Mouse (Mus musculus) G1E (cell line): ENCODE results near the gene Rprd1b.

Source experiments
- CTCF ChIP-seq: IDR thresholded peaks from 2 replicates; pipeline ENCODE4 v1.5.1; 2012; ENCODE audit warnings: low read depth, low read length, inconsistent platforms, mixed read lengths
- GATA1 ChIP-seq: IDR thresholded peaks from 2 replicates; pipeline ENCODE4 v1.6.1; 2012; ENCODE audit warnings: borderline replicate concordance, low read length, inconsistent platforms, mixed read lengths
- POLR2AphosphoS5 ChIP-seq: IDR thresholded peaks from 2 replicates; pipeline ENCODE4 v1.6.1; 2012; ENCODE audit warnings: low read depth, low read length, inconsistent platforms; ENCODE audit not compliant: insufficient replicate concordance
- TAL1 ChIP-seq: conservative IDR thresholded peaks from 2 replicates; pipeline ENCODE4 v1.6.1; 2012; ENCODE audit warnings: low read depth, low read length, inconsistent platforms, mixed read lengths

- TF ChIP-seq CTCF = no peak
- no peak for TF ChIP-seq TAL1
- TF ChIP-seq GATA1 = no peak
- TF ChIP-seq POLR2AphosphoS5 = no peak
These were observed 42.8 kb downstream of the Rprd1b start for GRCm38 (mm10) chr2:158070885-158071632.
